Mouse (Mus musculus): ENCODE measurements around the gene Sema4d.

Gene Sema4d

DNA sequence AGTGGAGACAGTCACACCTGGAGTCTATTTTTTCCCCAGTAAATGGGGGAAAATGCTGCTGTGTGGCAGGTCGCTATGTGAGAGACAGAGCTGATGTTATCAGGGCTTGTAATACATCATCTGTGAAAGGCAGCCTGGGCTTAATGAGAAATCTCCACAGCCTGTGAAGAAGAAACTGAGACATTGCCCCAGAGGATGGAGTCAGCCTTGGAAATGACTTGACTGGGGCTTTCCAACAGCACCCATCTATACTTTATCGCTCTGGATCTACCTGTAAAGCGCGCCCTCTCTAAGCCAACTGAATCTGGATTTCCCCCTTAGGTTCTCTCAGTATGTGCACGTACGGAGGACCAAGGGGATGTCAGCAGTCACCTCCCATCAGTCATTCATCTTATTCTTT lies 21.1 kb upstream of the Sema4d start:
- DNase-seq (ENCODE audit: low spot score) = no peak

DNA sequence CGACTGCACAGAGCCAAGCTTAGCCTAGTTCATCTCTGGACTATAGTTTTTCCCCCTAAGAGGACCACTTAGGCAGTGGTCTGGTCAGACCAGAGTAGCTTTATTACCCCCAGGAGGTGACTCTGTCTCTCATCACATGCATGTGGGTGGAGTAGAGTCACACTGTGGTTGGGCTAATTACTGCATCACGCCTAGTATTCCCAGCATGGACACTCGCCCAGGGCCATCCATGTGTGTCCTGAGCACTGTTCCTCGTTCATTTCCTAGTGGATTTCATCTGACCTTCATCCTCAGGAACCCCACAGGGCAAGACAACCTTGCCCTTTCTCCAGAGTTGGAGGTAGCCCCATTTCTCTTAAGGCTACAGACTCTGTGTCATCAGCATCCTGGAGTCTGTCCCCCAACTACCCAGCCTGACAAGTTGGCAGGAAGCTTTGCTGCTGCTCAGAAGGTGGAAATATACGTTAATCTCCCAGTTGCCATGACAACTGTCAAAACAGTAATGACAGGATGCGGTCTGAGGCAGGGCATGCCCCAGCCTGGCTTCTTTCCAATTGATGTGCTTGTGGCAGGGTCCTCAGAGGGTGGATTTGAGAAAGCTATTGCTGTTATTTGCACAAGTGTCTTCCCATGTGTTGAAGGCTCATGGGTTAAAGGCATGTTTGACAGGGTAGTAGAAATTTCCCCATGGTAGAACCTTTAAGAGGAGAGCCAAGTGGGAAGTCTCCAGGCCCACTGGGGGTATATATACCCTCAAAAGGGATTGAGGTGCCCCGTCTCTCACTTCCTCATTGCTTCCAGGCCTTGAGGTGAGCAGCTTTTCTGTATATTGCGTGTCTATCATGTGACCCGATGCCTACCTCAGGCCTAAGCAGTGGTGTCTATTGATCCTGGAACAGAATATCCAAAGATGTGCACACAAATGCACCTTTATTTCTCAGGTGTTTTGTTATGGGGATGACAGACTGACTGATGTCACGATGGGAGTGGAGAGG lies 20.4 kb upstream of the Sema4d start:
- DNase-seq (ENCODE audit: low spot score) = no peak

DNA sequence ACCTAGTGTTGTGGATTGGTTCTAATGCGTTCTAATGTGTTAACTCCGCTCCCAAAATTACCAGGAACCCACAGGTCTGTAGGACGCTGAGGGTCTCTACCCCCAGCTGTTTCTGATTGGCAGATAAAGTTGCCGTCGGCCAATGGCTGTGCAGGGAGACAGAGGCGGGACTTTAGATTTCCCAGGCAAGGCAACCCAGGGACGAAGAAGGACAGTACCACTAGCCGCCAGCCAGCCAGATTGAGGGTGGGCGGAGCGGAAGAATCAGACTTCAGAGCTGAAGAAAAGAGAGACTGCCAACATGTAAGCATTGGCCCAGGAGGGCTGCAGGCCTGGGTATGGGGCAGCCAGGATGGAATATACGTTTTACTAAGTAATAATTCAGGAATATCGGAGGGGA lies 14.6 kb upstream of the Sema4d start:
- DNase-seq (ENCODE audit: low spot score) = no peak

DNA sequence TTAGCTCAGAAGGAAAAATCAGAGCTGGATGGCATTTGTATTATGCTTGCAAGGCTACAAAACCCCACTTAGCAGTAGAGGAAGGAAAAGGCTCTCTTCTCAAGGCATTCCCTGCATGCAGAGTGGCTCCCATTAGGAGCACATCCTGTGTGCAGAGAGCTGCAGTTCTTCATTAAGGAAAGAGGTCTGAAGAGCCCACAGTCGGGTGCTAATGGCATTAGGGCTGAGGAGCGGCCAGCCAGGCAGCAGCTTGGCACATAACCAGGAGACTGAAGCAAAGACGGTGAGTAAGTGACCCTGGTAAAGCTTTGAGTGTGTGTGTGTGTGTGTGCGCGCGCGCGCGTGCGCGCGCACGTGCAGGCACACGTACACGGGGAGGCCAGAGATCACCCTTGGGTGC lies 12.7 kb upstream of the Sema4d start:
- DNase-seq (ENCODE audit: low spot score) = no peak

DNA sequence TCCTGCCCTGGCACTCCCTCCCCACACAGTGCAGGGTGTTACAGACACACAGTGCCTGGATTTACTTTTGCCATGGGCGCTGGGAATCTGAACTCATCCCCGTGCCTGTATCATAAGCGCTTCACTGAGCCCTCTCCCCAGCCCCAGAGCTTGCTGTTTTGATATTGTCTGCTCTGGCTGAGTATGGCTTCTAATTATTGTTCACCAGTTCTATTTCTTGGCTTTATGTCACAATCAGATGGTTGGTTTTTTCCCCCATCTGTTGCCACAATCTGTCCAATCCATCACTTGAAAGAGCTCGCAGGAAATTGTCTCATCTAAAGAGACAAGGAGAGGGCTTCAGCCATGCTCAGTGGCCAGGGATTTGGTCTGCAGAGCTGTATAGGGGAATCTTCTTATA lies 12.1 kb upstream of the Sema4d start:
- DNase-seq (ENCODE audit: low spot score) = peak; percentile 81

DNA sequence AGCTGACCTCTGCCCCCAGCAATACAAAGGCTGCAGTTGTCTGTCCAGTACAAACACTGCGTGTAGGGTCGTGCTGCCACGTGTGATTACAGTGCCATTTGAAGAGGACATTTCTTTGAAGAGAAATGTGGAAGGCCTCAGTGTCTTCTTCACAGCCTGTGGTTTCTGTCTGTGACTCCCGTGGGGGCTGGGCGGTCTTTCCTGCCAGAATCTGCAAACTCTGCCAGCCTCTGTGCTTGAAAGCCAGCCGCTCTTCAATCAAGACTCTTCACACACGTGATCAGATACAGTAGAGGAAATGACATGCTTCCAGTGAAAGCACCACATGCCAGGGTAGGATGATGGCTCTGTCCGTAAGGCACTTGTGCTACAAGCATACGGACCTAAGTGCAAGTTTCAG lies 7.4 kb upstream of the Sema4d start:
- DNase-seq (ENCODE audit: low spot score) = no peak

DNA sequence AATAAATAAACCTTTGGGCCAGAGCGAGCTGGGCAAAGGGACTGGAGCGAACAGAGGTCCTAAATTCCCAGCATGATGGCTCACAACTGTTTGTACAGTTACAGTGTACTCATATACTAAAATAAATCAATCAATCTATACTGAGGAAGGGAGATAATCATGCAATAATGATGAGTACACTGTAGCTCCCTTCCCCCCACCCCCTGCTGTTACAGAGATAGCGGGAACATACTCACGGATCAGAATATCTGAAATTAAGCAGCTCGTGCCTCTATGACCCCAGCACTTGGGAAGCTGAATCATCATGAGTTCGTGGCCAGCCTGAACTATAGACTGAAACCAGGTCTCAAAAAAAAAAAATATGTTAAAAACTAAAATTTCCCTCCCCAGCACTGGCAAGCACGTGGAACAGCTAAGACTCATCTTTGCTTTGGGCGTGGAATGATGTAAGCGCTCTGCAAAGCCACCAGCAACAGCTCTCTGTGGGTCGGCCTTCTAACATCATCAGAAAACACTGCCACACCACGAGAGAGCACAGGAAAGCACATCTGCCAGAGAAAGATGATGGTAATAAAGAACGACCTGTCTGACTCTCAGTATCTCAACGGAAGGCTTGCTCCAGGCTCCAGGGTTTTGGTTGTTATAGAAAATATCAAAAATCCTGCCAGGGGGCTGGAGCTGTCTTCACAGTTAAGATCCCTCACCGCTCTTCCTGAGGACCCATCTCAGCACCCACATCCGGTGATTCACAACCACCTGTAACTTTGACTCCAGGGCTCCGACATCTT lies 6.4 kb upstream of the Sema4d start:
- DNase-seq (ENCODE audit: low spot score) = no peak

DNA sequence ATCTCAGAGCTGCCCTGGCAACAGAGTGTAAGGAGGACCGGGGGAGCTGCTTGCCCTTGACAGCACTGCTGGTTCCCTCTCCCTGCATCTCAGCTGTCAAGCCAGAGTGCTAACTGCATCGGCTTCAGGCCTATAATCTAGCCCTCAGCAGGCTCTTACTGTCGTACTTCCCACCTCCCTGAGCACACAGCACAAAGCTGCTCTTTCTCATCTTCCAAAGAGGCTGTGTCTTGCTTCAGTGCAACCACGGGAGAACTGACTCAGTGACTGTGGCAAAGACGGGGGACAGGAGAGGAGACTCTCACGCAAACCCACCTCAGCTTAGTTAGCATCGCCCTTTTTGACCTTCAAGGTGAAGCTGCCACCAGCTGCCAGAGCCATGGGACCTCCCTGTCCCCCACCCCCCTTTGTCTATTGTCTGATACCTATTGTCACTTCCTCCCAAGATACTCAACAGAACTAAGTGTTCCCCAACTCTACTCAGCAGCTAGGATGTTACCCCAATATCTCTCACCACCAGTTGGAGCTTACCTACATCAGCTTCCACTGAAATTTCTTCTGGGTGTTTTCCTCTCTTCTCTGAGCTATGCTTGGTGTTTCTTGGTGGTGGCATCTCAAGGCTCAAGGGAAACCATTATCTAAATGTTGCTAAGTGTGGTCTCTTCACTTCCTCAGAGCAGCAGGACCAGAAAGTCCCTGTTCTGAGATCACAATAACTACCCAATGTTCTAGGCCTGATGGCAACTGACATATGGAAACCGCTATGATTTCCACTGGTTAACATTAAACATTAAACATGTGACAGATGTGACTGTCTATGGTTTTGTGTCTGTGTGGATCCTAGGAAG lies 4.6 kb upstream of the Sema4d start:
- no peak for DNase-seq (ENCODE audit: low spot score)

DNA sequence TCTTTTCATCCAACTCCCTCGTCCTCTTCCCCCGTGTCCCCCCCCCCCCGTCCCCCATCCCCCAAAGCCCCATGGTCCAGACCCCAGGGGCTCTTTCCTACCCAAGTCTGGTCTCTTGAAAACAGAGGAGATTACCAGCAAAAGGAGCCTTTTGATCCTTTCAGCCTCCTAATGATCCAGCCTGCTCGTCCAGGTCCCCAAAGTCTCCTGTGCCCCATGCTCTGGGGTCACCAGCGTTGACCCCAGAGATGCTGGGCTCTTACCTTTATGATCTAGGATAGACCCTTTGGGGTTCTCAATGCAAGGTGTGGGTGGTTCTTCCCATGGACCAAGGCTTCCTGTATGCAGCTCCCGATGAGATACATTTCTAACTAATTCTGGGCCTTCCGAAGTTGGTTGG lies 401 bp upstream of the Sema4d start:
- no peak for DNase-seq (ENCODE audit: low spot score)

DNA sequence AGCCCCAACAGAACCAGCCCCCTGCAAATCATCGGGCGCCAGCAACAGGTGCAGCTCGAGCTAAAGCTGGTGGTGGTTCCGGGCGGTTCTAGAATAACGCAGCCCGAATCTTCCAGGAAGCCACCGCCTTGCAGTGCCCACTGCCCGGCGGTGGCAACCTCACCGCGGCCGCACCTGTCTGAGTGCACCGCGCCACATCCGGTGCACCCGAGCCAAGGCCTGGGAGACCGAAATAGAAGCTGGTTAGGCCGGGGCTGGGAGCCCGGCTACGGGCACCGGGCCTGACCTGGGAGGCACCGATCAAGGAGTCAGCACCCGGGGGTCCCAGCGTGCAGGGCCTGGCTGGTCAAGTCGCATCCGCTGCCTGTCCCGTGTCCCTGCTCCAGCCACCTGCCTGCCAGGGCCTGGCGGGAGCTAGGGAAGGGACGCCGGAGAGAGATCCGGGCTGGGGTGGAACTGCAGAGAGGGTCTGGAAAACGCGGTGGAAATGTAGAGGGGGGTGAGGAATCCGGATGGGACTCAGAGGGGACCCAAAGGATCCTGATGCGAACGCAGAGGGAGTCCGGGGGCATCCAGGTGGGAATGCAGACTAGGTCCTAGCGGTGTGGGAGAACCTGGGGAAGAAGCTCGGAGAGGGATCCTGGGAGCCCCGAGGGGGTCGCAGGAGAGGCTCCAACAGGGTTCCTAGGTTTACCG lies 670 bp downstream of the Sema4d start:
- no peak for DNase-seq (ENCODE audit: low spot score)

DNA sequence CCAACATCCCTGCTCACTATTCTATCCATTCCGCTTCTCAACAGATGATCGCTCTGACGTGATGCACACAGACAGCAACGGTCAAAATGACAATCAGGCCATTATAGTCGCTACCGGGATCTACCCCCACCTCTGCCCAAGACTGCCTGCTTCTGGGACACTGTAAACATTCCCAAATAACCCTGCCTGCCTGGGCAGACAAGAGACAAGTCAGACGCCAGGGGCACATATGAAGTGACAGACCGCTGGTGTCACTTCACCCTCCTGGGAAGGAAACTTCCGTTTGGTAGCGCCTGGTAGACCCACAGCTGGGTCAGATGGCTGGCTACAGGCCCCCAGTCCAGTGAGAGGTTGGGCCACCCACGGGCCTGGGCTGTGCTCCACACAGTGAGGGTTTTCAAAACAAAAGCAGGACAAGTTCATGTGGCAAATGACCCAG lies 1.4 kb downstream of the Sema4d start:
- no peak for DNase-seq (ENCODE audit: low spot score)

DNA sequence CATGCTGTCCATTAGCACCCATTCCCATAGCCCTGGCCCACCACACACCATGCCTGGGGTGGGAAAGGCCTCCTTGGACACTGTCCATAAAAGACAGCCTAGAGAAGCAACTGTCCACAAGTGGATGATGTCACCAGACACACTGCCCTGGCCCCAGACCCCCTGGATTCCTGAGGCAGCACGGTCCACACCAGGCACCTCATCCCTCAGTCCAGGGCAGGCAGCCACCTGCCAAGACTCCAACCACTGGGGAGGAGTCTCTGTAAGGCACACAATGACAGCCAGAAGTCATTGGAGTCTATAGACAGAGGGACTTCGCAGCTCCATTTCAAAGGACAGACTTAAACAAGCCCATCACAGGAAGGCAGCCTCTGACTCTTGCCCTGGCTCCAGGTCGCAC lies 1.9 kb downstream of the Sema4d start:
- no peak for DNase-seq (ENCODE audit: low spot score)

DNA sequence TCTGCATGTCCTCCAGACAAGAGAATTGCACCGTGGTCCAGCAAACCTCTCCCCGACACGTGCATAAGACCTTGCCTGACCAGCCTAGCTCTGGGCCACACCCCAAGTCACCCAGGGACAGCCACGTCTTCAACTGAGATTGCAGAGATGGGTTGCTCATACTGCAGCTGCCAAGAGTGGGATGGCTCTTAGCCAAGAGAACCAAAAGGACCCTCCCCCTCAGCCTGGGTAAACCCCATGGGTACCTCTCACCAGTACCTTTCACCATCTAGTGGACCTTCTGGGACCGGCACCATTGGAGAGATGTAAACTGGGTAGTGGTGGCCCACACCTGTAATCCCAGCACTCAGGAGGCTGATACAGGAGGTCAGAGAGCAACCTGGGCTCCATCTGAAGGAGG lies 2.8 kb downstream of the Sema4d start:
- no peak for DNase-seq (ENCODE audit: low spot score)

DNA sequence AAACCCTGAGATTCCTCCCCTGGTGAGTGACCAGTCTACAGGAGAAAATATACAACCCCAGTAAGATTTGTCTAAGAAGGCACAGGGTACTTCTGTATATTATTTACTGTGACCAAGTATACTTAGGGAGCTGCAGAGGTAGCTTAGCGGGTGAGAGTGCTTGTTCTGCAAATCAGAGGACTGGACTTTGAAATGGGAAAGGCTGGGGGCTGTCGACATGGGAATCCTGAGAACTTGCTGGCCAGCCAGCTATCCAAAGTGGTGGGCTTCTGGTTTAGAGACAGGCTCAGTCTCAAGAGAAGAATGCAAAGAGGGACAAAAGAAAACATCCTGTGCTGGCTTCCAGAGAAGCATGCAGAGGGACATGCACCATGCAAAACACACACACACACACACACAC lies 5.7 kb downstream of the Sema4d start:
- no peak for DNase-seq (ENCODE audit: low spot score)

DNA sequence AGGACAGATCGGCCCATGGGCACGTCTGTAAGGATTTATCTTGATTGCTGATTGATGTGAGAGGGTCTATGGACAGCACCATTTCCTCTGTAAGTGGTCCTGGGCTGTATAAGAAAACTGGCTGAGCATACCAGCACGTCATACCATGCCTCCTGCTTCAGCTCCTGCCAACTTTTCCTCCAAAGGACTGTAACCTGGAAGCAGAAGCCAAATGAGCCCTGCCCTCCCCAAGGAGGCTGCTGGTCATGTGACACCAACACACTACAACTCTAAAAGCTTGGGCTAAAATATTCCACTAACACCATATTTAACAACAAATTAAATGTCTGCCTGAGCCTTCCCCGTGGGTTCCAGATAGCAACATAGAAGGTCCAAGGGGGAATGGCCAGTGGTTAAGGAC lies 6.9 kb downstream of the Sema4d start:
- no peak for DNase-seq (ENCODE audit: low spot score)

DNA sequence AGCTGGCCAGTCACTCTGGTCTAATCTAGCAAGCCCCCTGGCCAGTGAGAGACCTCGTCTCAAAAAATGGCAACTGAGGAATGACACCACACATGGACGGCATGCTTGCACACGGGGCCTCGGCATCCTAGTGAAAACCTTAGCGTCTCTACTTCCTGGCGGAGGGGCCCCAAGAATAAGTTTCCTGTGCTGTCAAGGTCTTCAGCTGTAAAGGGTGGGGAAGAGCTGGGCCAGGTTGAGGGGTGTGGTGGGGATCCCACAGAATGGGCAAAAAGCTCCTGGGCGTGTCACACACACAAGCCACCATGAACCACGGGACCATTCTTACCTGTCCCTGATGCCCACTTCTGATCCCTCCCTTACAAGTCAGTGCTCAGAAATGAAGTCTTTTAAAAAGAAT lies 9.1 kb downstream of the Sema4d start:
- no peak for DNase-seq (ENCODE audit: low spot score)

DNA sequence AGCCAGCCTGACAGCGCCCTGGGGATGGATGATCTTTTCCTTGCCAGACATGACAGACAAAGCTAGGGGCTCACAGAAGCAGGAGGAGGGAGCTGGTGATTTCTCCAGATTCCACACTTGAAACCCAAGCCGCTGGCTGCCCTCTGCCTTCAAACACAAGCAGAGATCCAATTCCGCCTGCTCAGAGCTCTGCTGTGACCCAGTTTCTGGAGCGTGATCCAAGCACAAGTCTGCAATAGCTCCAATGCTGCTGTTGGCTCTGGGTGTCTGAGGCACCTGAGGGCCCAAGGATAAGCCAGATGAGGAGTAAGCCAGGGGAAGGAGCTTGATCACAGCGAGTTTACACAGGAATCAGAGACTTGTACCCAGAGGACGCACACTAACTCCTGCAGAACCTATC lies 9.7 kb downstream of the Sema4d start:
- DNase-seq (ENCODE audit: low spot score) = no peak

DNA sequence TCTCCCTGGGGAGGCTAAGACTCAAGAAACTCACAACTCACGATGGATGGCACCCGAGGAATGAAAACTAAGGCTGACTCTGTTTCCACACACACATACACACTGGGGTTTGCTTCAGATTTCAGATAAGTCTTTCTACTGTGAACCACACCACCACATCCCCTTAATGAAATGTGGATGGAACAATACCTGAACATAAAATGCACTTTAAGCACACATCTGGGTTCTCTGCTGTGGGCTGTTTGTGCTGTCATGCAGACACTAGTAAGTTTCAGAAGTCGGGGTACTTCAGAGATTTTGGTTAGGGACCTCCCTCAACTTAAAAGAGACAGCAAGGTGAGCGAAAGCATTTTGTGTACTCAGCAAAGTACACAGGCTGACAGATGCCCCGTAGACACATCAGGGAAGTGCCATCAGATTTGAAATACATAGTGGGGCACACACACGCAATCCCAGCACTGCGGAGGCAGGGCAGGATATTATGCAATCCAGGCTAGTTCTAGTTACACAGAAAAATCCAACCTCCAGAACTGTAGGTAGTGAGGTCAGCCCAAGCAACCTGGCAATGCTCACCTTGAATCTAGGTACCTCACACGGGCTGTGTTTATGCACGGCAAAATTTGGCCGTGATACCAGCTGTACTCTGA lies 12.9 kb downstream of the Sema4d start:
- DNase-seq (ENCODE audit: low spot score) = no peak

DNA sequence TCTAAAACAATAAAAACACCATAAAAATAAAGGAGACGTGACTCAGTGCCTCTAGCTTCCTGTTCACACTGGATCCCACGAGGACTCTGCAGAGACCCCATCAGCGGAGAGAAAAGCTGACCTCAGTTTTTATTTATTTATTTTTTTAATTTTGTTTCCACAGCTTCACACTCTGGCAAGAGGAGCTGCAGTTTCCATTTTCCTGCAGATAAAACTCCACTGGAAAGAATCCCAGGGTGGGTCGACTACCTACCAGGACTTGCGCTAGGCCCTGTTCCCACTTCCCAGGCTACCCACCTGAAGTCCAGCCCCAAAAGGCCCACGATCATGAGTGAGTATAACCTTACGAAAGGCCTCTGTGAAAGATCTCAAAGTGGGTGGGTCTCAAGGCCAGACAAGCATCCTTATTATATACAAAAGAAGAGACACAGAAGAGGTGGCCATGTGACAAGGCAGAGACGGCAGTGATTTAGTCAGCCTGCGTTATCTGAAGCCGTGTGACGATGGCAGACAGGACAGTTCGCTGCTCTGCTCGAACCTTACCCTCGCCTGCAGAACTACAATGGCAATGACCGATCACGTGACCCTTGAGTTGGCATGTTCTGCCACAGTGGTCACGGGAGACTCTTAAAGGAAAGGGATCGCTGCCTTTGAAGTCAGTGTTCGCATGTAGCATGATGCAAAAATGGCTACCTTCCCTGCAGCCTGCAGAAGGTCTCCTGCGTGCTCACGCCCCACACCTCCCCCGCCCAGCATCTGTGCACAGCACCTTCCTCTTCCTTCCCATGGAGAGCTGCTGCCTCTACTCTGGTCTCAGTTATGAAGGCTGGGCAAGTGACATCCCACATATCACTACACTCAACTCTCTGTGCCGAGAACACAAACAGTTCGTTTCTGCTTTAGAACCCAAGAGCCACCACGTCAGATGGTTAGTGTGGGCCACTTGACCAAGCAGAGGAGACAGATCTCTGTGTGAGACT lies 14.3 kb downstream of the Sema4d start:
- no peak for DNase-seq (ENCODE audit: low spot score)

All from layer of hippocampus, adult 9-10 months (tissue).